Mouse (Mus musculus) thymus, adult 2 months (tissue): ENCODE data around the gene Npepps. TPM values are rescaled to one million over a fixed set of nuclear protein-coding genes. Genes with fewer than 3 reads are reported as not detected.

ENCODE experiments used
- DNase-seq: peaks from one replicate; pipeline ENCODE4 v3.0.0; 2021
- H3K27ac ChIP-seq: fragments of 200-500 bp; 2 replicates; pipeline ENCODE4 v1.5.1; 2012; ENCODE audit warnings: low read length, control low read depth; ENCODE audit not compliant: control insufficient read depth, insufficient read depth
- H3K27me3 ChIP-seq: fragments of 200-500 bp; 2 replicates; pipeline ENCODE4 v1.6.1; 2012; ENCODE audit warnings: mild to moderate bottlenecking, low read length, moderate library complexity, mixed read lengths; ENCODE audit not compliant: control insufficient read depth, insufficient read depth
- H3K36me3 ChIP-seq: fragments of 200-500 bp; 2 replicates; pipeline ENCODE4 v1.6.1; 2012; ENCODE audit warnings: mild to moderate bottlenecking, low read length, moderate library complexity; ENCODE audit not compliant: control insufficient read depth, insufficient read depth
- H3K4me1 ChIP-seq: fragments of 200-500 bp; replicated peaks from 2 replicates; pipeline ENCODE4 v1.6.1; 2012; ENCODE audit warnings: low read length; ENCODE audit not compliant: control insufficient read depth, insufficient read depth
- H3K4me3 ChIP-seq: fragments of 200-500 bp; 2 replicates; pipeline ENCODE4 v1.5.1; 2012; ENCODE audit warnings: mild to moderate bottlenecking, low read length, control low read depth, moderate library complexity; ENCODE audit not compliant: control insufficient read depth, insufficient read depth
- CTCF ChIP-seq: fragments of 200-500 bp; IDR thresholded peaks from 2 replicates; pipeline ENCODE4 v1.5.1; 2012; ENCODE audit warnings: mild to moderate bottlenecking, control low read depth, low read length, moderate library complexity, borderline replicate concordance; ENCODE audit not compliant: control insufficient read depth, poor library complexity, insufficient read depth; ENCODE audit errors: extremely low read depth
- POLR2A ChIP-seq: fragments of 200-500 bp; IDR thresholded peaks from 2 replicates; pipeline ENCODE4 v1.6.1; 2012; ENCODE audit warnings: mild to moderate bottlenecking, low read length, control low read depth, moderate library complexity; ENCODE audit not compliant: control insufficient read depth, poor library complexity, insufficient read depth; ENCODE audit errors: extremely low read depth
- WGBS: fragments of 180-500 bp; shearing (Covaris S2); methylation state at CpG from one replicate; pipeline ENCODE4 v1.1.7; 2018; 5-methylcytosine and 5-hydroxymethylcytosine counted together
- polyA plus RNA-seq: library from polyadenylated mRNA; depleted of rRNA; stranded (reverse); fragments of >200 nt; gene quantifications from 2 replicates; pipeline ENCODE4 v1.2.3, GENCODE M21; 2012

The Npepps gene
- polyA plus RNA-seq, 1 experiment = 36.9 TPM

- 76% methylated on average over 4 of the region's 4 CpGs for WGBS
- H3K4me3 ChIP-seq = no peak overlapping the region
- H3K27me3 ChIP-seq = no peaks in the 10 kb centered on the region
- no peaks in the 10 kb centered on the region for H3K4me1 ChIP-seq
- H3K27ac ChIP-seq = no peak overlapping the region
- no peaks in the 10 kb centered on the region for H3K36me3 ChIP-seq
- no peak for DNase-seq
- no peak for TF ChIP-seq POLR2A
- no peak for TF ChIP-seq CTCF
Observed at GRCm38 (mm10) chr11:97284854-97285253, 4.4 kb upstream of the Npepps start.

GRCm38 (mm10) chr11:97282179-97282578, 1.7 kb upstream of the Npepps start:
- no peak overlapping the region for H3K4me3 ChIP-seq
- H3K4me1 ChIP-seq = peaks cover 11% of the 10 kb centered on the region
- DNase-seq = no peak
- WGBS = 91% methylated on average over 6 of the region's 6 CpGs
- no peak for TF ChIP-seq CTCF
- no peak for TF ChIP-seq POLR2A
- no peaks in the 10 kb centered on the region for H3K36me3 ChIP-seq
- H3K27me3 ChIP-seq = no peaks in the 10 kb centered on the region
- H3K27ac ChIP-seq = no peak overlapping the region

GRCm38 (mm10) chr11:97279405-97280215, 828 bp downstream of the Npepps start:
- Histone ChIP-seq H3K27me3 (no peaks in the 10 kb centered on the region), H3K27ac (peak overlapping the region; percentile 24), H3K36me3 (no peaks in the 10 kb centered on the region), H3K4me1 (peaks cover 13% of the 10 kb centered on the region), H3K4me3 (peak overlapping the region; percentile 85)
- TF ChIP-seq CTCF = no peak
- TF ChIP-seq POLR2A = no peak; the same call in 1 of the 2 replicates
- 1% methylated on average over 63 of the region's 64 CpGs for WGBS
- DNase-seq = peak; percentile 72

- Histone ChIP-seq H3K27ac (no peak overlapping the region), H3K27me3 (no peaks in the 10 kb centered on the region), H3K36me3 (no peaks in the 10 kb centered on the region), H3K4me1 (peaks cover 13% of the 10 kb centered on the region), H3K4me3 (no peak overlapping the region; the same call in 1 of the 2 replicates)
- no peak for DNase-seq
- WGBS = 10% methylated on average over 11 of the region's 11 CpGs
- TF ChIP-seq POLR2A (no peak), CTCF (no peak)
Observed at GRCm38 (mm10) chr11:97279040-97279404, 1.4 kb downstream of the Npepps start.

- TF ChIP-seq CTCF (no peak), POLR2A (no peak)
- no peak overlapping the region for H3K27ac ChIP-seq
Observed at GRCm38 (mm10) chr11:97278456-97278855, 2.0 kb downstream of the Npepps start.

GRCm38 (mm10) chr11:97277166-97277565, 3.3 kb downstream of the Npepps start:
- peaks cover 13% of the 10 kb centered on the region for H3K4me1 ChIP-seq
- H3K27me3 ChIP-seq = no peaks in the 10 kb centered on the region
- no peak for DNase-seq
- H3K4me3 ChIP-seq = no peak overlapping the region
- 95% methylated on average over 5 of the region's 5 CpGs for WGBS
- no peaks in the 10 kb centered on the region for H3K36me3 ChIP-seq
- TF ChIP-seq POLR2A = no peak
- no peak for TF ChIP-seq CTCF
- no peak overlapping the region for H3K27ac ChIP-seq

More at GRCm38 (mm10) chr11:97278456-97278855, 2.0 kb downstream of the Npepps start:
- 91% methylated on average over 6 of the region's 6 CpGs for WGBS
- H3K4me3 ChIP-seq = no peak overlapping the region
- DNase-seq = no peak
- H3K4me1 ChIP-seq = peaks cover 13% of the 10 kb centered on the region
- H3K27me3 ChIP-seq = no peaks in the 10 kb centered on the region
- no peaks in the 10 kb centered on the region for H3K36me3 ChIP-seq

- Histone ChIP-seq H3K27ac (no peak overlapping the region), H3K4me1 (peaks cover 13% of the 10 kb centered on the region), H3K36me3 (no peaks in the 10 kb centered on the region), H3K27me3 (no peaks in the 10 kb centered on the region), H3K4me3 (no peak overlapping the region)
- 4% methylated on average over 1 of the region's 1 CpGs for WGBS
- no peak for TF ChIP-seq POLR2A
- TF ChIP-seq CTCF = no peak
- DNase-seq = no peak
Observed at GRCm38 (mm10) chr11:97276019-97276418, 4.4 kb downstream of the Npepps start.
